Mouse (Mus musculus) cerebellum, adult 2 months (tissue): Measurements from ENCODE around the gene Rasgef1b. TPM values are rescaled to one million over a fixed set of nuclear protein-coding genes. Genes with fewer than 3 reads are reported as not detected.
"Not testable (repeated sequence)": the region's sequence is repeated elsewhere in the genome, so short reads cannot be mapped to it uniquely, and the experiment has no call there.

ENCODE experiments used
- DNase-seq, 2 experiments: peaks; one replicate each; pipeline ENCODE4 v3.0.0; 2021
- H3K27ac ChIP-seq: fragments of 200-500 bp; 2 replicates; pipeline ENCODE4 v1.5.1; 2012; ENCODE audit warnings: low read length, control low read depth, inconsistent platforms; ENCODE audit not compliant: insufficient read depth
- H3K27me3 ChIP-seq: fragments of 200-500 bp; 2 replicates; pipeline ENCODE4 v1.6.1; 2012; ENCODE audit warnings: inconsistent platforms, mild to moderate bottlenecking, low read length, moderate library complexity; ENCODE audit not compliant: control insufficient read depth, insufficient read depth
- H3K4me1 ChIP-seq: fragments of 200-500 bp; 2 replicates; pipeline ENCODE4 v1.6.1; 2011; ENCODE audit warnings: low read length; ENCODE audit not compliant: control insufficient read depth, insufficient read depth
- H3K4me3 ChIP-seq: fragments of 200-500 bp; replicated peaks from 2 replicates; pipeline ENCODE3; 2011; ENCODE audit warnings: mild to moderate bottlenecking, low read depth, low read length, control low read depth; ENCODE audit not compliant: insufficient read depth
- CTCF ChIP-seq: fragments of 200-500 bp; IDR thresholded peaks from 2 replicates; pipeline ENCODE4 v1.5.1; 2011; ENCODE audit warnings: low read depth, mild to moderate bottlenecking, control low read depth, low read length, moderate library complexity, borderline replicate concordance; ENCODE audit not compliant: insufficient read depth
- POLR2A ChIP-seq: fragments of 200-500 bp; IDR thresholded peaks from 2 replicates; pipeline ENCODE4 v1.6.1; 2011; ENCODE audit warnings: low read length, control low read depth, borderline replicate concordance; ENCODE audit not compliant: insufficient read depth
- WGBS: fragments of 180-500 bp; shearing (Covaris S2); methylation state at CpG from one replicate; pipeline ENCODE4 v1.1.7; 2018; 5-methylcytosine and 5-hydroxymethylcytosine counted together
- polyA plus RNA-seq: library from polyadenylated mRNA; depleted of rRNA; stranded (reverse); fragments of >200 nt; gene quantifications from 2 replicates; pipeline ENCODE4 v1.2.3, GENCODE M21; 2012

Rasgef1b gene
- polyA plus RNA-seq, 1 experiment: 19.6 TPM

- Histone ChIP-seq H3K4me3 (no peak overlapping the region), H3K27ac (no peak overlapping the region), H3K4me1 (no peaks in the 10 kb centered on the region), H3K27me3 (no peaks in the 10 kb centered on the region)
- DNase-seq: no peak
- TF ChIP-seq POLR2A (no peak), CTCF (no peak)
- WGBS: 63% methylated on average over 15 of the region's 15 CpGs
Measured at GRCm38 (mm10) chr5:99223869-99224498, 504.9 kb downstream of the Rasgef1b start.

- H3K4me3 ChIP-seq: no peak overlapping the region
- H3K27ac ChIP-seq: no peak overlapping the region
- no peak for TF ChIP-seq CTCF
- no peak for TF ChIP-seq POLR2A
- H3K4me1 ChIP-seq: no peaks in the 10 kb centered on the region
- 56% methylated on average over 5 of the region's 5 CpGs for WGBS
- no peak for DNase-seq
- H3K27me3 ChIP-seq: no peaks in the 10 kb centered on the region
Measured at GRCm38 (mm10) chr5:99218385-99218784, 510.5 kb downstream of the Rasgef1b start.

- not testable (repeated sequence) for H3K4me3 ChIP-seq, DNase-seq, H3K4me1 ChIP-seq, H3K27ac ChIP-seq, H3K27me3 ChIP-seq
- WGBS: 100% methylated on average over 1 of the region's 1 CpGs
Measured at GRCm38 (mm10) chr5:99216588-99217152, 512.2 kb downstream of the Rasgef1b start.

- TF ChIP-seq POLR2A (no peak), CTCF (no peak)
- Histone ChIP-seq H3K4me3 (no peak overlapping the region), H3K27ac (no peak overlapping the region), H3K4me1 (no peaks in the 10 kb centered on the region), H3K27me3 (no peaks in the 10 kb centered on the region; the same call in 1 of the 2 replicates)
- DNase-seq: no peak
- WGBS: 77% methylated on average over 7 of the region's 7 CpGs
Measured at GRCm38 (mm10) chr5:99215207-99216157, 513.4 kb downstream of the Rasgef1b start.

- TF ChIP-seq POLR2A (no peak), CTCF (no peak)
- no peaks in the 10 kb centered on the region for H3K4me1 ChIP-seq
- no peaks in the 10 kb centered on the region; the same call in 1 of the 2 replicates for H3K27me3 ChIP-seq
- 97% methylated on average over 6 of the region's 6 CpGs for WGBS
- no peak overlapping the region for H3K4me3 ChIP-seq
- H3K27ac ChIP-seq: no peak overlapping the region
- DNase-seq: no peak
Measured at GRCm38 (mm10) chr5:99214400-99214799, 514.5 kb downstream of the Rasgef1b start.

GRCm38 (mm10) chr5:99213211-99213610, 515.7 kb downstream of the Rasgef1b start:
- Histone ChIP-seq H3K27me3 (no peaks in the 10 kb centered on the region; the same call in 1 of the 2 replicates), H3K4me1 (no peaks in the 10 kb centered on the region), H3K27ac (no peak overlapping the region), H3K4me3 (no peak overlapping the region)
- TF ChIP-seq CTCF: no peak
- TF ChIP-seq POLR2A: no peak
- 73% methylated on average over 6 of the region's 6 CpGs for WGBS
- DNase-seq: no peak

GRCm38 (mm10) chr5:99203475-99203874, 525.4 kb downstream of the Rasgef1b start:
- no peak for TF ChIP-seq CTCF
- no peak for TF ChIP-seq POLR2A
- no peaks in the 10 kb centered on the region for H3K4me1 ChIP-seq
- no peak overlapping the region for H3K27ac ChIP-seq
- no peak for DNase-seq
- no peaks in the 10 kb centered on the region for H3K27me3 ChIP-seq
- H3K4me3 ChIP-seq: no peak overlapping the region
- 95% methylated on average over 2 of the region's 2 CpGs for WGBS
